Mouse (Mus musculus) myocyte (in vitro differentiated cells): ENCODE results near the gene Pml.

Experiments
- POLR2A ChIP-seq: IDR thresholded peaks from one replicate; pipeline ENCODE4 v1.6.1; 2011; ENCODE audit warnings: low read depth, mild to moderate bottlenecking, control low read depth, moderate library complexity; ENCODE audit not compliant: insufficient read length
- USF1 ChIP-seq: IDR thresholded peaks from one replicate; pipeline ENCODE4 v1.6.1; 2011; ENCODE audit warnings: low read depth, mild to moderate bottlenecking, control low read depth, moderate library complexity

GRCm38 (mm10) chr9:58169426-58169825 is 80.2 kb downstream of the Pml start:
- TF ChIP-seq POLR2A, result no peak
- TF ChIP-seq USF1, result no peak
